ENCODE assay signal across 8 mouse cellular contexts in the genomic region with DNA sequence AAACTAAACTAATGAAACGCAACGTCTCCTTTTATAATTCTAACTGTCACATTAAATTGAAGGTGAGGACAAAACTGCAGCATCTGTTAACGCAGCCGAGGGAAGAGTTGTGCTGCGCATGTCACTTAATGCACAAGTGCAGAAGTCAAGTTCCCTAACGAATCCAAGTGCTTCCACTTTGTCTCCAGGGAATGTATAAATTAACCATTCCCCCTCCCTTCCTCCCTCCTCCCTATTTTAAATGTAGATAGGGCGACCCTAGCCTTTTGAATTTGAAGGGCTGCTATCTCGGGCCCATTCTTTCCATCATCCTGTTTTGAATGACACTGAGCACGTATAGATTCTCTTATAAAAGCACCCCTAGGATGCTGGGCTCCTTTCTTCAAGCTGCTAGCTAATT. TPM values are rescaled to one million over a fixed set of nuclear protein-coding genes. Genes with fewer than 3 reads are reported as not detected.
DNase-seq lines count a peak whose midpoint lies in the region; ATAC-seq and TF ChIP-seq lines count a peak whose summit lies in the region.

No protein-coding gene starts in this region.

- WGBS in heart, embryonic 15.5 days: 13% methylated on average over 9 of the region's 9 CpGs
- WGBS in hindbrain, embryonic 13.5 days: 2% methylated on average over 9 of the region's 9 CpGs
- WGBS in midbrain, embryonic 15.5 days: 4% methylated on average over 9 of the region's 9 CpGs

- peaks cover 31% of the 10 kb centered on the region for H3K4me1 ChIP-seq in heart, embryonic 15.5 days (replicated peaks)
- peaks cover 45% of the 10 kb centered on the region for H3K4me1 ChIP-seq in hindbrain, embryonic 13.5 days (replicated peaks)
- peaks cover 34% of the 10 kb centered on the region for H3K4me1 ChIP-seq in midbrain, embryonic 15.5 days

- H3K36me3 ChIP-seq in heart, embryonic 15.5 days: no peaks in the 10 kb centered on the region
- H3K36me3 ChIP-seq in hindbrain, embryonic 13.5 days: no peaks in the 10 kb centered on the region
- H3K36me3 ChIP-seq in midbrain, embryonic 15.5 days (replicated peaks): no peaks in the 10 kb centered on the region

- no peak for TF ChIP-seq CTCF in brain, embryonic 14.5 days (IDR thresholded peaks at IDR 0.05; ENCODE audit: borderline replicate concordance, extremely low read depth, insufficient read depth, insufficient read length)

- no peak for ATAC-seq in heart, embryonic 15.5 days (replicated peaks; ENCODE audit: insufficient number of reproducible peaks, insufficient read depth, low FRiP score, low read depth)
- ATAC-seq in hindbrain, embryonic 13.5 days (ENCODE audit: low FRiP score): no peak
- no peak for ATAC-seq in midbrain, embryonic 15.5 days (replicated peaks)

- DNase-seq in heart, postnatal 25 days (ENCODE audit: low spot score): no peak
- peak; percentile 74 for DNase-seq in brain, embryonic 14.5 days (ENCODE audit: low read depth)
- DNase-seq in adrenal gland, adult 2 months: no peak
- no peak for DNase-seq in testis, postnatal 14 days (ENCODE audit: low spot score)
- DNase-seq in T-cell, adult 2 months (ENCODE audit: low spot score): no peak

- H3K4me2 ChIP-seq in heart, embryonic 15.5 days: peak overlapping the region; percentile 99
- H3K4me2 ChIP-seq in hindbrain, embryonic 13.5 days: peak overlapping the region; percentile 97
- H3K4me2 ChIP-seq in midbrain, embryonic 15.5 days: peak overlapping the region; percentile 99

- no peak for TF ChIP-seq POLR2A in brain, embryonic 14.5 days (IDR thresholded peaks at IDR 0.05; ENCODE audit: borderline replicate concordance, extremely low read depth, insufficient read depth, insufficient read length, poor library complexity, severe bottlenecking)

- intact Hi-C loops in heart, postnatal 25 days (cut with DNase I): no loop called here

- peak overlapping the region; percentile 98 for H3K27ac ChIP-seq in heart, embryonic 15.5 days
- H3K27ac ChIP-seq in hindbrain, embryonic 13.5 days: peak overlapping the region; percentile 98; the same call in 1 of the 2 replicates
- H3K27ac ChIP-seq in midbrain, embryonic 15.5 days: peak overlapping the region; percentile 98

- no peaks in the 10 kb centered on the region for H3K27me3 ChIP-seq in heart, embryonic 15.5 days
- no peaks in the 10 kb centered on the region for H3K27me3 ChIP-seq in hindbrain, embryonic 13.5 days
- no peaks in the 10 kb centered on the region for H3K27me3 ChIP-seq in midbrain, embryonic 15.5 days (replicated peaks)

- H3K9ac ChIP-seq in heart, embryonic 15.5 days: peak overlapping the region; percentile 97
- peak overlapping the region; percentile 90 for H3K9ac ChIP-seq in hindbrain, embryonic 13.5 days
- peak overlapping the region; percentile 71 for H3K9ac ChIP-seq in midbrain, embryonic 15.5 days

- peak overlapping the region; percentile 90 for H3K4me3 ChIP-seq in heart, embryonic 15.5 days
- peak overlapping the region; percentile 76 for H3K4me3 ChIP-seq in hindbrain, embryonic 13.5 days
- peak overlapping the region; percentile 90 for H3K4me3 ChIP-seq in midbrain, embryonic 15.5 days

- H3K9me3 ChIP-seq in heart, embryonic 15.5 days (replicated peaks): no peaks in the 10 kb centered on the region
- no peaks in the 10 kb centered on the region for H3K9me3 ChIP-seq in hindbrain, embryonic 13.5 days
- no peaks in the 10 kb centered on the region for H3K9me3 ChIP-seq in midbrain, embryonic 15.5 days

RNA-seq across cellular contexts. Expression of a gene that starts 1.2 kb away (rescaled TPM):
- polyA plus RNA-seq in heart, embryonic 15.5 days (2015; fragmentation: Nextera tagmentation; extraction: Ambion mirVana): 2.5 and 3.8 TPM in 2 replicates
- total RNA-seq in heart, postnatal 25 days (2021): 1 to 10 TPM; 5.5 to 5.9 TPM
- 10.5 and 13.1 TPM in 2 replicates for polyA plus RNA-seq in brain, embryonic 14.5 days (2012; rRNA removed)
- 3.0 and 3.8 TPM in 2 replicates for polyA plus RNA-seq in hindbrain, embryonic 13.5 days (2015; fragmentation: Nextera tagmentation; extraction: Ambion mirVana)
- polyA plus RNA-seq in midbrain, embryonic 15.5 days (2015; fragmentation: Nextera tagmentation; extraction: Ambion mirVana): 5.0 and 5.5 TPM in 2 replicates
- 1 to 10 TPM; 5.6 to 7.8 TPM for total RNA-seq in adrenal gland, adult 2 months (2021)
- polyA plus RNA-seq in adrenal gland, adult 2 months (2012; rRNA removed): 3.1 and 3.4 TPM in 2 replicates

RNA-seq across cellular contexts. Expression of a gene that starts 46.4 kb away (rescaled TPM):
- 16.0 and 16.5 TPM in 2 replicates for polyA plus RNA-seq in heart, embryonic 15.5 days (2015; fragmentation: Nextera tagmentation; extraction: Ambion mirVana)
- 10 to 100 TPM in 1 of 2 experiments, 1 to 10 TPM in 1; 9.1 to 18.4 TPM for total RNA-seq in heart, postnatal 25 days (2021)
- 15.0 and 45.2 TPM in 2 replicates for polyA plus RNA-seq in brain, embryonic 14.5 days (2012; rRNA removed)
- 16.4 and 19.4 TPM in 2 replicates for polyA plus RNA-seq in hindbrain, embryonic 13.5 days (2015; fragmentation: Nextera tagmentation; extraction: Ambion mirVana)
- polyA plus RNA-seq in midbrain, embryonic 15.5 days (2015; fragmentation: Nextera tagmentation; extraction: Ambion mirVana): 20.2 and 22.7 TPM in 2 replicates
- total RNA-seq in adrenal gland, adult 2 months (2021): 10 to 100 TPM; 26.8 to 27.4 TPM
- polyA plus RNA-seq in adrenal gland, adult 2 months (2012; rRNA removed): 130 and 175 TPM in 2 replicates
